Mouse (Mus musculus) Muller cell, postnatal 12 days (primary cell): ENCODE measurements around the gene Actr1a.
A peak's percentile ranks its signal among the peaks of the same experiment; 100 is the strongest.

Experiments used
- DNase-seq: peaks from one replicate; pipeline ENCODE4 v3.0.0-alpha.2; 2015; ENCODE audit errors: inconsistent ontology term

Gene Actr1a

GRCm38 (mm10) chr19:46399886-46400285 lies 4.3 kb upstream of the Actr1a start:
- DNase-seq: no peak

- DNase-seq: no peak
These were observed 3.8 kb upstream of the Actr1a start for GRCm38 (mm10) chr19:46399372-46399771.

- DNase-seq: no peak
These were observed 2.9 kb upstream of the Actr1a start for GRCm38 (mm10) chr19:46398401-46398800.

GRCm38 (mm10) chr19:46397436-46398001 lies 2.0 kb upstream of the Actr1a start:
- peak; percentile 35 for DNase-seq

GRCm38 (mm10) chr19:46396686-46397435 lies 1.3 kb upstream of the Actr1a start, which contains the start of gene Sufu:
Gene Sufu, plus strand, starts transcription at chr19:46396896.
- peak; percentile 99 for DNase-seq

- DNase-seq: peak; percentile 46
These were observed 561 bp upstream of the Actr1a start for GRCm38 (mm10) chr19:46396109-46396508.

GRCm38 (mm10) chr19:46394712-46395108 lies 838 bp downstream of the Actr1a start:
- no peak for DNase-seq

GRCm38 (mm10) chr19:46392018-46392417 lies 3.5 kb downstream of the Actr1a start:
- DNase-seq: peak; percentile 46

- DNase-seq: no peak
These were observed 5.7 kb downstream of the Actr1a start for GRCm38 (mm10) chr19:46389872-46390271.

GRCm38 (mm10) chr19:46382275-46382674 lies 13.3 kb downstream of the Actr1a start:
- DNase-seq: no peak

GRCm38 (mm10) chr19:46375891-46376290 lies 19.7 kb downstream of the Actr1a start:
- peak; percentile 41 for DNase-seq

GRCm38 (mm10) chr19:46375489-46375888 lies 20.1 kb downstream of the Actr1a start:
- peak; percentile 92 for DNase-seq

- peak; percentile 25 for DNase-seq
These were observed 21.0 kb downstream of the Actr1a start for GRCm38 (mm10) chr19:46374477-46375088.

GRCm38 (mm10) chr19:46369204-46369603 lies 26.3 kb downstream of the Actr1a start:
- DNase-seq: peak; percentile 73

- no peak for DNase-seq
These were observed 27.6 kb downstream of the Actr1a start for GRCm38 (mm10) chr19:46367798-46368590.

GRCm38 (mm10) chr19:46363294-46364009 lies 32.1 kb downstream of the Actr1a start:
- DNase-seq: no peak

- no peak for DNase-seq
These were observed 33.4 kb downstream of the Actr1a start for GRCm38 (mm10) chr19:46362104-46362503.

GRCm38 (mm10) chr19:46358381-46358780 lies 37.2 kb downstream of the Actr1a start:
- no peak for DNase-seq

- DNase-seq: no peak
These were observed 37.9 kb downstream of the Actr1a start for GRCm38 (mm10) chr19:46357344-46358280.

- DNase-seq: peak; percentile 93
These were observed 38.8 kb downstream of the Actr1a start for GRCm38 (mm10) chr19:46356701-46357138.
